Mouse (Mus musculus): ENCODE measurements around the gene Erich3. TPM values are rescaled to one million over a fixed set of nuclear protein-coding genes. Genes with fewer than 3 reads are reported as not detected.
A peak's percentile ranks its signal among the peaks of the same experiment; 100 is the strongest.

Erich3 gene
- polyA plus RNA-seq, 1 experiment from 2014 or later: 0.69 TPM

DNA sequence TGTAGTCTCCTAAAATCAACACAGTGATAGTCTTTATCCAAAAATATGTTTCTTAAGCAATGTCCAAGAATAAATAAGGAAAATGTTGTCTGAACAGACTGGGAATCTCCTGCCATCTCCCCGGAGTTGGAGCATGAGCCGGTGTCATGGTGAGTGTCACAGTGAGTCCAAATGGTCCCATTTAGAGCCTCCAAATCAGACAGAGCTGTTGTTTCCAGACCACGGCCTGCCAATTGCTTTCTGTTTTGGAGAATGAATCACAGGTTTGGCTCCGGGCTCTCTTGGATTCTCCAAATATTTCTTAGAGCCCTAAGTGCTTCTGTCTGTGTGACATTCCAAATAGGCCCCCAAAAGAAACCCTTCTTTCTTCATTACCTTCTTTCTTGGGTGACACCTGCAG lies 135.1 kb downstream of the Erich3 start:
- no peak overlapping the region for H3K4me2 ChIP-seq (replicated peaks; ENCODE audit: low read depth, low read length)
- no peak overlapping the region for H3K9ac ChIP-seq (replicated peaks; ENCODE audit: low read depth)
- DNase-seq (ENCODE audit: low spot score): no peak
- H3K27me3 ChIP-seq (replicated peaks; ENCODE audit: insufficient read depth, low read length): no peaks in the 10 kb centered on the region
- H3K9me3 ChIP-seq (ENCODE audit: low read length): no peaks in the 10 kb centered on the region
- no peak for ATAC-seq
- H3K4me1 ChIP-seq (ENCODE audit: insufficient read depth, low read depth, low read length): no peaks in the 10 kb centered on the region
- TF ChIP-seq EP300 (IDR thresholded peaks at IDR 0.05): no peak
- H3K36me3 ChIP-seq (ENCODE audit: insufficient read depth, low read length): no peaks in the 10 kb centered on the region
- no peak overlapping the region for H3K4me3 ChIP-seq (ENCODE audit: low read depth, low read length)
- WGBS: 69% methylated on average over 4 of the region's 4 CpGs
- no peak overlapping the region for H3K27ac ChIP-seq (ENCODE audit: low read length)

DNA sequence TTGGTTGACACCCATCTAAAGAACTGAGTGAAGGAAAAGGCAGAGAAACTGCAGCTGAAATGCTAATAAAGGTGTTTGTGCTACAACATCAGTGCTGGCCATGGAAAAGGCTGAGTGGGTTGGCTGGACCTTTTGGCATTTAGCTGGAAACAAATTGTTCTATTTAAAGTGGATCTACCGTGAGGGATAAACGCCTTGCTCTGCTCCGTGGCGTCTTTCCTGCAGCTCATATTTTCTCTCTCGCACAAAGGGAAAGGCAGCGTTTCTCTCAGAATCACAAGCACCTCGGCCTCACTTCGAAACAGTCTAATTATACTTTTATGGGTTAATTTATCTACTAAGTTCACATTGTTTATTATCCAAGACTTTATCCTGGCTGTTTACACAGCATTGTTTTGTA lies 136.8 kb downstream of the Erich3 start:
- no peak overlapping the region for H3K4me3 ChIP-seq (ENCODE audit: low read depth, low read length)
- WGBS: 54% methylated on average over 8 of the region's 8 CpGs
- no peak for ATAC-seq
- H3K27ac ChIP-seq (ENCODE audit: low read length): no peak overlapping the region
- H3K9me3 ChIP-seq (ENCODE audit: low read length): no peaks in the 10 kb centered on the region
- TF ChIP-seq EP300 (IDR thresholded peaks at IDR 0.05) (no peak), CTCF (IDR thresholded peaks at IDR 0.05) (no peak)
- H3K4me1 ChIP-seq (ENCODE audit: insufficient read depth, low read depth, low read length): no peaks in the 10 kb centered on the region
- H3K9ac ChIP-seq (replicated peaks; ENCODE audit: low read depth): no peak overlapping the region
- H3K27me3 ChIP-seq (replicated peaks; ENCODE audit: insufficient read depth, low read length): no peaks in the 10 kb centered on the region
- H3K4me2 ChIP-seq (replicated peaks; ENCODE audit: low read depth, low read length): no peak overlapping the region
- H3K36me3 ChIP-seq (ENCODE audit: insufficient read depth, low read length): no peaks in the 10 kb centered on the region
- DNase-seq (ENCODE audit: low spot score): no peak

GRCm38 (mm10) chr3:154800888-154801429 lies 137.3 kb downstream of the Erich3 start:
- TF ChIP-seq EP300 (IDR thresholded peaks at IDR 0.05): no peak
- no peak for TF ChIP-seq CTCF (IDR thresholded peaks at IDR 0.05)
- no peak for ATAC-seq
- H3K9me3 ChIP-seq (ENCODE audit: low read length): no peaks in the 10 kb centered on the region
- no peaks in the 10 kb centered on the region for H3K36me3 ChIP-seq (ENCODE audit: insufficient read depth, low read length)
- 48% methylated on average over 8 of the region's 8 CpGs for WGBS
- no peaks in the 10 kb centered on the region for H3K4me1 ChIP-seq (ENCODE audit: insufficient read depth, low read depth, low read length)
- no peak overlapping the region for H3K4me2 ChIP-seq (replicated peaks; ENCODE audit: low read depth, low read length)
- no peak overlapping the region for H3K4me3 ChIP-seq (ENCODE audit: low read depth, low read length)
- DNase-seq (ENCODE audit: low spot score): no peak
- no peak overlapping the region for H3K9ac ChIP-seq (replicated peaks; ENCODE audit: low read depth)
- H3K27me3 ChIP-seq (replicated peaks; ENCODE audit: insufficient read depth, low read length): no peaks in the 10 kb centered on the region
- no peak overlapping the region for H3K27ac ChIP-seq (ENCODE audit: low read length)

- TF ChIP-seq EP300 (IDR thresholded peaks at IDR 0.05) (no peak), CTCF (IDR thresholded peaks at IDR 0.05) (no peak)
- Histone ChIP-seq H3K4me1 (ENCODE audit: insufficient read depth, low read depth, low read length) (no peaks in the 10 kb centered on the region), H3K27ac (ENCODE audit: low read length) (no peak overlapping the region), H3K4me3 (ENCODE audit: low read depth, low read length) (no peak overlapping the region), H3K36me3 (ENCODE audit: insufficient read depth, low read length) (no peaks in the 10 kb centered on the region), H3K9ac (replicated peaks; ENCODE audit: low read depth) (no peak overlapping the region), H3K27me3 (replicated peaks; ENCODE audit: insufficient read depth, low read length) (no peaks in the 10 kb centered on the region), H3K9me3 (ENCODE audit: low read length) (no peaks in the 10 kb centered on the region), H3K4me2 (replicated peaks; ENCODE audit: low read depth, low read length) (no peak overlapping the region)
- 25% methylated on average over 7 of the region's 7 CpGs for WGBS
- ATAC-seq: peak; percentile 65
- peak; percentile 50 for DNase-seq (ENCODE audit: low spot score)
These were observed 143.0 kb downstream of the Erich3 start for GRCm38 (mm10) chr3:154806626-154807025.

DNA sequence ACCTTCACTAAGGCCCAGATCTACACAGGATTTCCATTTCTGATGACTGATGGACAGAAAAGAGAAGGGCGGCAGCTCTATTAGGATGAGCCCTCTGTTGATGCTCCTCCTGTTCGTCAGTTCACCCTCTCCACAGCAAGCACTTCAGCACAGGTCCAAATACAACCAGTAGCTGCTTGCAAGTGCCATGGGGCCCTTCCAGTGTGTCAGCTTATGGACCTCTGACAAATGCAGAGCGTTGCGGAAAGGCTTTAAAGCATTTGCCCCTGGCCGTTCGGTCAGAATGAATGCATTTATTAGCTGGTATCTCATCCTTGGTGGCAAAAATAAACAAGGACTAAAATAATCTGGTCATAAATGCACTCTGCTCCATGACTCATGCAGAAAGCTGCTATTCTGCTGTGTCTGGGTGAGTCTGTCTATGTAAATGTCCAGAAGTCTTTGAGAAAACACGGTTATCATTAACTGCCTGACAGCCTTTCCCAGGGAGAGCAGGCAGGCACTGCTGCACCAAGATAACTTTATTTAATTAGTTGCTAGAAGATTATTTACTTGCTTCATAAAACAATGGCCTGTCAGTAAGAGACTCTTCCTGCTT lies 146.7 kb downstream of the Erich3 start:
- Histone ChIP-seq H3K27me3 (replicated peaks; ENCODE audit: insufficient read depth, low read length) (no peaks in the 10 kb centered on the region), H3K9me3 (ENCODE audit: low read length) (no peaks in the 10 kb centered on the region), H3K4me2 (replicated peaks; ENCODE audit: low read depth, low read length) (no peak overlapping the region), H3K27ac (ENCODE audit: low read length) (no peak overlapping the region), H3K4me1 (ENCODE audit: insufficient read depth, low read depth, low read length) (no peaks in the 10 kb centered on the region), H3K9ac (replicated peaks; ENCODE audit: low read depth) (no peak overlapping the region), H3K36me3 (ENCODE audit: insufficient read depth, low read length) (no peaks in the 10 kb centered on the region), H3K4me3 (ENCODE audit: low read depth, low read length) (no peak overlapping the region)
- ATAC-seq (no peak), DNase-seq (ENCODE audit: low spot score) (no peak)
- TF ChIP-seq CTCF (IDR thresholded peaks at IDR 0.05): no peak
- TF ChIP-seq EP300 (IDR thresholded peaks at IDR 0.05): no peak
- WGBS: 43% methylated on average over 7 of the region's 7 CpGs

DNA sequence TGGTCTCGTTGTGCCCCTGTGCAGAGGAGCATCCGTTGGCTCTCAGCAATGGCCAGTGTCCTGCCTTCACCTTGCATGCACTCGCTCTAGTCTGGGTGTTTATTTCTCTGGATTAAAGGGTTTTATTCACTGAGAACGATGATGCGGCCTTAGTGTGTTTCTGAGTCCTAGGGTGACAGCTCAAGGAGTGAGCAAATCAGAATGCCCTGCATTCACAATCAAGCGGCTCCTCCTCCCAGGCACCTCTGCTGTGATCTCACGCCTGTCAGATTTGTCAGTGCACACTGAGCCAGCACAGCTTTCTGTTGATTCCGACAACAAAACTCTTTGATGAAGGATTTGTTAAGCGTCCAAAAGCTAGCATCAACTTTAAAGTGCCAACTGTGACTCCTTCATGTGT lies 147.6 kb downstream of the Erich3 start:
- Histone ChIP-seq H3K4me2 (replicated peaks; ENCODE audit: low read depth, low read length) (no peak overlapping the region), H3K9me3 (ENCODE audit: low read length) (no peaks in the 10 kb centered on the region), H3K4me1 (ENCODE audit: insufficient read depth, low read depth, low read length) (no peaks in the 10 kb centered on the region), H3K9ac (replicated peaks; ENCODE audit: low read depth) (no peak overlapping the region), H3K27ac (ENCODE audit: low read length) (no peak overlapping the region), H3K4me3 (ENCODE audit: low read depth, low read length) (no peak overlapping the region), H3K27me3 (replicated peaks; ENCODE audit: insufficient read depth, low read length) (no peaks in the 10 kb centered on the region), H3K36me3 (ENCODE audit: insufficient read depth, low read length) (no peaks in the 10 kb centered on the region)
- DNase-seq (ENCODE audit: low spot score) (no peak), ATAC-seq (no peak)
- whole genome bisulfite sequencing: 30% methylated on average over 9 of the region's 9 CpGs
- no peak for TF ChIP-seq CTCF (IDR thresholded peaks at IDR 0.05)
- TF ChIP-seq EP300 (IDR thresholded peaks at IDR 0.05): no peak

DNA sequence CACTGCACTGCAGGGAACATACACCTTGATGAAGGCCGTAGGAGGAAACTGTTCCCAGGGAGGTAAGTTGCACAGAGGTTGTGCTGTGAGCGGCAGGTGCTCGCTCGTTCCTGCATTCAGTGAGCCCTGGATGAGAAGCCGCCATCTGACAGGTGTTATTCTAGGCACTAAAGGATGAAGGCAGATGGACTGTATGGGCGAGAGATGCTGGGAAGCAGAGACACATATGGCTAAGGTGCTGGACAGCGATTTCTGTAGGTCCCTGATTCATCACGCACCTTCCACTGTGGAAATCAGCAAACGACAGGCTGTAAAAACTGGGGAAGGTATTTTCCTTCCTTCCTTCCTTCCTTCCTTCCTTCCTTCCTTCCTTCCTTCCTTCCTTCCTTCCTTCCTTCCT lies 148.2 kb downstream of the Erich3 start:
- Histone ChIP-seq H3K36me3 (ENCODE audit: insufficient read depth, low read length) (no peaks in the 10 kb centered on the region), H3K4me1 (ENCODE audit: insufficient read depth, low read depth, low read length) (no peaks in the 10 kb centered on the region), H3K27me3 (replicated peaks; ENCODE audit: insufficient read depth, low read length) (no peaks in the 10 kb centered on the region), H3K4me3 (ENCODE audit: low read depth, low read length) (no peak overlapping the region), H3K9ac (replicated peaks; ENCODE audit: low read depth) (no peak overlapping the region), H3K4me2 (replicated peaks; ENCODE audit: low read depth, low read length) (no peak overlapping the region), H3K27ac (ENCODE audit: low read length) (no peak overlapping the region), H3K9me3 (ENCODE audit: low read length) (no peaks in the 10 kb centered on the region)
- TF ChIP-seq EP300 (IDR thresholded peaks at IDR 0.05): no peak
- no peak for TF ChIP-seq CTCF (IDR thresholded peaks at IDR 0.05)
- DNase-seq (ENCODE audit: low spot score) (no peak), ATAC-seq (no peak)
- 49% methylated on average over 9 of the region's 9 CpGs for WGBS

All from lung, postnatal 0 days (tissue).